In the genomic region with DNA sequence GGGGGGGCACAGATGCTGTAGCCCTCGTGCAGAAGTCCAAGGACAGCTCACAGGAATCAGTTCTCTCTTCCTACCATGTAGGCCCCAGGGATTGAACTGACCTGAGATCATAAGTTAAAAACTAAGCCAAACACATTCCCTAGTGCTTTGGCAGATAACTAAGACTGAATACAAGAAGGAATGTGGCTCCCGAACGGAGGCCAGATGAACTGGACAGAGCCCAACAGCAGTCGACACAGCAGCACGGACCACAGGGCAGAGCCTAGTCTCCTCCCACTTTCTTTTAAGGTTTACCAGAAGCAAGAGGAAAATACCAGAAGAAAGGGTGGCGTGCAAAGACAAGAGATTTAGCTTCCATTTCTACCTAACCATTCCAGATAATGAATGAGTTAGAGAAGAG, we compare ENCODE assay signal across 11 mouse cellular contexts. TPM values are rescaled to one million over a fixed set of nuclear protein-coding genes. Genes with fewer than 3 reads are reported as not detected.
DNase-seq lines count a peak whose midpoint lies in the region; ATAC-seq and TF ChIP-seq lines count a peak whose summit lies in the region.
"Had no signal": no experiment of that assay in that cellular context is flagged by ENCODE, and none has a peak within 500 bp of the region (broad histone marks: within the 10 kb centered on the region; RNA-seq: fewer than 3 reads in every experiment).

No protein-coding gene starts in this region.

- no peaks in the 10 kb centered on the region for H3K27me3 ChIP-seq in heart, embryonic 15.5 days
- no peaks in the 10 kb centered on the region for H3K27me3 ChIP-seq in lung, embryonic 14.5 days (ENCODE audit: insufficient read depth, low read length)
- no peaks in the 10 kb centered on the region for H3K27me3 ChIP-seq in embryonic facial prominence, embryonic 10.5 days (replicated peaks; ENCODE audit: low read depth, poor library complexity, severe bottlenecking)
- H3K27me3 ChIP-seq: hindbrain, embryonic 13.5 days had no signal

- peak overlapping the region; percentile 80 for H3K27ac ChIP-seq in heart, embryonic 15.5 days
- H3K27ac ChIP-seq in lung, embryonic 14.5 days (ENCODE audit: low read depth): peak overlapping the region; percentile 51; the same call in 1 of the 2 replicates
- H3K27ac ChIP-seq in embryonic facial prominence, embryonic 10.5 days (replicated peaks): no peak overlapping the region
- H3K27ac ChIP-seq: hindbrain, embryonic 13.5 days had no signal

- WGBS in heart, embryonic 15.5 days: 16% methylated on average over 6 of the region's 6 CpGs
- WGBS in lung, embryonic 14.5 days: 24% methylated on average over 6 of the region's 6 CpGs
- WGBS in embryonic facial prominence, embryonic 10.5 days: 61% methylated on average over 6 of the region's 6 CpGs

- peak; percentile 58; the same call in 1 of the 2 replicates for ATAC-seq in heart, embryonic 15.5 days (replicated peaks; ENCODE audit: insufficient number of reproducible peaks, insufficient read depth, low FRiP score, low read depth)
- peak; percentile 78 for ATAC-seq in lung, embryonic 14.5 days (ENCODE audit: insufficient read depth)
- ATAC-seq in monocyte, adult 5-6 weeks (replicated peaks; ENCODE audit: insufficient number of reproducible peaks, low FRiP score, low TSS enrichment, poor library complexity, severe bottlenecking): no peak

- H3K4me1 ChIP-seq in heart, embryonic 15.5 days (replicated peaks): peaks cover 78% of the 10 kb centered on the region
- H3K4me1 ChIP-seq in lung, embryonic 14.5 days (ENCODE audit: insufficient read depth): peaks cover 8% of the 10 kb centered on the region; the same call in 1 of the 2 replicates
- H3K4me1 ChIP-seq in embryonic facial prominence, embryonic 10.5 days: peaks cover 14% of the 10 kb centered on the region

- H3K9ac ChIP-seq in heart, embryonic 15.5 days: no peak overlapping the region
- no peak overlapping the region for H3K9ac ChIP-seq in lung, embryonic 14.5 days
- H3K9ac ChIP-seq: hindbrain, embryonic 13.5 days had no signal

- DNase-seq in Muller cell, postnatal 12 days (ENCODE audit: inconsistent ontology term): peak; percentile 69
- DNase-seq in adrenal gland, postnatal 36 days: peak; percentile 31 to 44
- peak; percentile 83 for DNase-seq in lung, embryonic 14.5 days
- no peak for DNase-seq in embryonic facial prominence, embryonic 10.5 days (ENCODE audit: low spot score)
- no peak for DNase-seq in thymus, postnatal 25 days
- DNase-seq: cerebellum, adult 11 months; thymus, postnatal 14 days had no signal

- H3K4me3 ChIP-seq in heart, embryonic 15.5 days: no peak overlapping the region
- H3K4me3 ChIP-seq in lung, embryonic 14.5 days (ENCODE audit: low read depth, low read length): no peak overlapping the region
- H3K4me3 ChIP-seq in embryonic facial prominence, embryonic 10.5 days: no peak overlapping the region
- H3K4me3 ChIP-seq: erythroblast, embryonic 14.5 days; hindbrain, embryonic 13.5 days had no signal

- TF ChIP-seq CTCF in lung, embryonic 14.5 days (IDR thresholded peaks at IDR 0.05; ENCODE audit: low read depth): no peak

- no peaks in the 10 kb centered on the region for H3K36me3 ChIP-seq in heart, embryonic 15.5 days
- H3K36me3 ChIP-seq in lung, embryonic 14.5 days (ENCODE audit: insufficient read depth): no peaks in the 10 kb centered on the region
- H3K36me3 ChIP-seq in embryonic facial prominence, embryonic 10.5 days (replicated peaks): no peaks in the 10 kb centered on the region; the same call in 1 of the 2 replicates
- H3K36me3 ChIP-seq: hindbrain, embryonic 13.5 days had no signal

- no peak overlapping the region; the same call in 1 of the 2 replicates for H3K4me2 ChIP-seq in heart, embryonic 15.5 days
- no peak overlapping the region for H3K4me2 ChIP-seq in lung, embryonic 14.5 days
- H3K4me2 ChIP-seq: hindbrain, embryonic 13.5 days had no signal

- no peaks in the 10 kb centered on the region for H3K9me3 ChIP-seq in heart, embryonic 15.5 days (replicated peaks)
- no peaks in the 10 kb centered on the region for H3K9me3 ChIP-seq in lung, embryonic 14.5 days (ENCODE audit: low read depth, low read length)
- no peaks in the 10 kb centered on the region for H3K9me3 ChIP-seq in embryonic facial prominence, embryonic 10.5 days
- H3K9me3 ChIP-seq: hindbrain, embryonic 13.5 days had no signal

RNA-seq across cellular contexts. Expression of a gene that starts 42.1 kb away (rescaled TPM):
- 10 to 100 TPM; 16.1 to 20.2 TPM for total RNA-seq in adrenal gland, postnatal 36 days (2021)
- 28.4 and 30.6 TPM in 2 replicates for polyA plus RNA-seq in heart, embryonic 15.5 days (2015; fragmentation: Nextera tagmentation; extraction: Ambion mirVana)
- 36.2 and 37.8 TPM in 2 replicates for polyA plus RNA-seq in lung, embryonic 14.5 days (2014; fragmentation: Nextera tagmentation; extraction: Ambion mirVana)
- 14.5 and 15.0 TPM in 2 replicates for polyA plus RNA-seq in embryonic facial prominence, embryonic 10.5 days (2016; fragmentation: Nextera tagmentation; extraction: Ambion mirVana)
- total RNA-seq in monocyte, adult 5-6 weeks (2017): 0.43 to 0.49 TPM in 2 of 3 replicates, not detected in the other

Comparison
In these comparisons a context has a peak if more than half of its experiments do, and no peak if none do; other contexts are left out.
1. DNase-seq: peak in Muller cell, postnatal 12 days (single experiment), adrenal gland, postnatal 36 days (2 of 2) and lung, embryonic 14.5 days (single experiment); none in embryonic facial prominence, embryonic 10.5 days (single experiment) and thymus, postnatal 25 days (single experiment).